Mouse (Mus musculus) forebrain, embryonic 16.5 days (tissue): ENCODE data around the gene Rfx1. TPM values are rescaled to one million over a fixed set of nuclear protein-coding genes. Genes with fewer than 3 reads are reported as not detected.

Experiments
- ATAC-seq: fragments of 200-750 bp; cut with Nextera tagmentation; 2 replicates; pipeline ENCODE4 v1.8.0; 2017; ENCODE audit warnings: mild to moderate bottlenecking, moderate library complexity
- H3K27ac ChIP-seq: fragments of 300-500 bp; sonication (generic); 2 replicates; pipeline ENCODE4 v1.5.1; 2014; ENCODE audit warnings: low read length, control low read depth
- H3K27me3 ChIP-seq: fragments of 300-500 bp; sonication (generic); replicated peaks from 2 replicates; pipeline ENCODE4 v1.6.1; 2014; ENCODE audit warnings: low read length; ENCODE audit not compliant: control insufficient read depth, insufficient read depth
- H3K36me3 ChIP-seq: fragments of 300-500 bp; sonication (generic); 2 replicates; pipeline ENCODE4 v1.6.1; 2014; ENCODE audit not compliant: control insufficient read depth, insufficient read depth
- H3K4me1 ChIP-seq: fragments of 300-500 bp; sonication (generic); replicated peaks from 2 replicates; pipeline ENCODE4 v1.6.1; 2014; ENCODE audit warnings: low read length; ENCODE audit not compliant: control insufficient read depth, insufficient read depth
- H3K4me2 ChIP-seq: fragments of 300-500 bp; sonication (generic); 2 replicates; pipeline ENCODE4 v1.6.1; 2014; ENCODE audit warnings: mild to moderate bottlenecking, low read length, control low read depth
- H3K4me3 ChIP-seq: fragments of 300-500 bp; sonication (generic); replicated peaks from 2 replicates; pipeline ENCODE4 v1.5.1; 2014; ENCODE audit warnings: mild to moderate bottlenecking, low read length, control low read depth
- H3K9ac ChIP-seq: fragments of 300-500 bp; sonication (generic); replicated peaks from 2 replicates; pipeline ENCODE4 v1.6.1; 2014; ENCODE audit warnings: low read depth, low read length, control low read depth
- H3K9me3 ChIP-seq: fragments of 300-500 bp; sonication (generic); 2 replicates; pipeline ENCODE4 v1.6.1; 2016; ENCODE audit warnings: low read length; ENCODE audit not compliant: control insufficient read depth
- WGBS: fragments of 180-500 bp; shearing (Covaris S2); extraction: QIAGEN DNeasy Blood & Tissue Kit; methylation state at CpG from one replicate; pipeline ENCODE4 v1.1.7; 2014; 5-methylcytosine and 5-hydroxymethylcytosine counted together
- polyA plus RNA-seq: library from polyadenylated mRNA; unstranded; fragments of >200 nt; fragmentation: Nextera tagmentation; extraction: Ambion mirVana; gene quantifications from 2 replicates; pipeline ENCODE4 v1.2.1, GENCODE M21; 2015

The Rfx1 gene
- polyA plus RNA-seq, 1 experiment from 2014 or later = 11.3 TPM

DNA sequence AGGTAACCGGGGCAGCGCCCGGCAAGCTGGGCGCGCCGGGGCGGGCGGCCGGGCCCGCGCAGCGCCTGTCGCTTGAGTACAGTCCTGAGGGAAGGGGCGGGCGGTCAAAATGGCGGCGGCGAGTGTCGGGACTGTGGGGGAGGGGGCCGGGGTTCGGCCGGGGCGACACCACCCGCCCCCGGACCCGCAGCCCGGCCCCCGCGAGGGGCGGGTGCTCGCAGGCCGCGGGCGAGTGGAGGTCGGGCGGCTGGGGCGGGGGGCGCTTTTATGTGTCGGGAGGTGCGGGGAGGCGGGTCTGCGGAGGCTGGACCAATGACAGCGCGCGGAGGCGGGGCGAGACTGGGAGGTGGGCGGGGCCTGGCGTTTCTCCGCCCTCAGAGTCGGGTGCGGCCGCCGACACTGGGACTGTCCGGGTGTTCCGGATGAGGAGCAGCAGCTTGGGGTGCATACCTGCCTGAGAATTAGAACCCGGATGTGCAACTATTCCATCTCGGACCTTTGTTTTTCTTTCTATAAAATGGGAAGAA is 476 bp downstream of the Rfx1 start:
- no peaks in the 10 kb centered on the region for H3K36me3 ChIP-seq
- ATAC-seq = peak; percentile 51
- no peaks in the 10 kb centered on the region for H3K27me3 ChIP-seq
- peak overlapping the region; percentile 91 for H3K4me3 ChIP-seq
- peak overlapping the region; percentile 56 for H3K4me2 ChIP-seq
- H3K4me1 ChIP-seq = peaks cover 30% of the 10 kb centered on the region
- H3K9me3 ChIP-seq = no peaks in the 10 kb centered on the region
- peak overlapping the region; percentile 94 for H3K27ac ChIP-seq
- peak overlapping the region; percentile 74 for H3K9ac ChIP-seq
- WGBS = under 1% methylated on average over 53 of the region's 58 CpGs

DNA sequence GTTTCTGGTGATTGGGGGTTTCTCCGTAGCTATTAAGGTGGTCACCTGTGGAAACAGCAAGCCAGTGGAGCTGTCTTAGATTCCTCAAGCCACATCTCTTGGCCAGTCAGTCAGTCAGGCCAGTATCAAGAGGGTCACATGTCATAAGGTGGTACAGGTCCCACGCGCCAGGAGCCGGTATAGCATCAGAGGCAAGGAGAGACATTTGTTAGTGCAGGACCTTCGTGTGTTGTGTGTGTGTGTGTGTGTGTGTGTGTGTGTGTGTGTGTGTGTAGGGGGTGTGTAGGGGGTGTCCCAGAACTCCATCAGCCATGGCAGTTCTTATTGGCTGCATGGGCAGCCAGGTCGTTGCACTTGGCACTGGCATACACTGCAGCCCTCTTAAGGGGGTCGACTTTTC is 1.3 kb downstream of the Rfx1 start:
- Histone ChIP-seq H3K4me3 (peak overlapping the region; percentile 91), H3K4me1 (peaks cover 36% of the 10 kb centered on the region), H3K36me3 (no peaks in the 10 kb centered on the region), H3K27ac (no peak overlapping the region), H3K4me2 (peak overlapping the region; percentile 56), H3K9me3 (no peaks in the 10 kb centered on the region), H3K27me3 (no peaks in the 10 kb centered on the region), H3K9ac (no peak overlapping the region)
- WGBS = 89% methylated on average over 7 of the region's 7 CpGs
- ATAC-seq = no peak

DNA sequence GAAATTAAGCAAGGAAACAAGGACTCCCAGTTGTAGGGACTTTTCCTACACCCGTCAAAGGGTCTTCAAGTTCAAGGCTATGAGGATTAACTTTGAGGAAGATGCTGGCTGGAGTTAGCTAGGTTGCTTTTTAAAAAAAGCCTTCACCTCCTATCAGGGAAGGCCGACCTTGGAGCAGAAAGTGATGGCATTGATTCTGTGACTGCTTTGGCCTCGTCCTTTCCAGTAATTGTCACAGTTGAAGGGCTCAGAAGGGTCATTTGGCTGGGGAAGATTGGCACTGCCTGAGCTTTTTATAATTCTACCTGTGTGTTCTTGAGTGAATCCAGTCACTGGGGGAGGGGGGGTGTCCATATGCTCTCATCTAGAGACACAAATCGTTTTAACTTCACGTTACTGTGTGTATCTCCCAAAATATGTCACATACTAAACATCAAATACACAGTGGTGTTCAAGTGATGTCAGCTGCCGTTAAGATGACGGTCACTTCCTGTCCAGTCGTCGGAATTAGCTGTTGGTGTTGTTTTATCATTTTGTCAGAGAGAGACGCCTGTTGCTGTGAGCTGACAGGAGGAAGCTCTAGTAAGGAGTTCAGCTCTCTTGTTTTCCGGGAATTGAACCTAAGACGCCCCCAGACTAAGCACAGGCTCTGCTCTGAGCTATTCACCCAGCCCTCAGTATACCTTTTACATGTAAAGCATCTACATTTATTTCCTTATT is 1.8 kb downstream of the Rfx1 start:
- H3K36me3 ChIP-seq = no peaks in the 10 kb centered on the region
- H3K4me2 ChIP-seq = no peak overlapping the region
- no peak overlapping the region for H3K4me3 ChIP-seq
- no peak for ATAC-seq
- WGBS = 81% methylated on average over 12 of the region's 12 CpGs
- H3K4me1 ChIP-seq = peaks cover 42% of the 10 kb centered on the region
- H3K27me3 ChIP-seq = no peaks in the 10 kb centered on the region
- no peak overlapping the region for H3K9ac ChIP-seq
- H3K9me3 ChIP-seq = no peaks in the 10 kb centered on the region
- H3K27ac ChIP-seq = no peak overlapping the region

DNA sequence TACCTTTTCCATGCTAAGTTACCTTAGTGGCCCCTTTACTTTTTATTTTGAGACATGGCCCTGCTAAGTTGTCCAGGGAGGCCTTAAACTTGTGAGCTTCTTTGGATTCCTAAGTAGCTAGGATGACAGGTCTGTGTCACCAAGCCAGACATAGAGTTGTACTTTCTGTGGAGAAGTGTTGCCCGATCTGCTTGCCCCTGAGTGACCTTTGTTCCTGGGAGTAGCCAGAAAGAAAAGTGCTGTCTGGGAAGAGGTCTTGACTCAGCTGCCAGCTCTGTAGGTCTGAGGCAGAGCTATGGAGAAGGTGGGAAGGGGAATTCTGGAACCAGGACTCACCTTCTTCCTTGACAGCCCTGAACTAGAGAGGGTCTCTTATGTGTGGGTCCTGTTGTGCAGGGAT is 2.5 kb downstream of the Rfx1 start:
- 59% methylated on average over 1 of the region's 1 CpGs for WGBS
- Histone ChIP-seq H3K9me3 (no peaks in the 10 kb centered on the region), H3K4me1 (peaks cover 47% of the 10 kb centered on the region), H3K4me2 (no peak overlapping the region), H3K27ac (no peak overlapping the region), H3K36me3 (no peaks in the 10 kb centered on the region), H3K4me3 (no peak overlapping the region), H3K9ac (no peak overlapping the region), H3K27me3 (no peaks in the 10 kb centered on the region)
- no peak for ATAC-seq

DNA sequence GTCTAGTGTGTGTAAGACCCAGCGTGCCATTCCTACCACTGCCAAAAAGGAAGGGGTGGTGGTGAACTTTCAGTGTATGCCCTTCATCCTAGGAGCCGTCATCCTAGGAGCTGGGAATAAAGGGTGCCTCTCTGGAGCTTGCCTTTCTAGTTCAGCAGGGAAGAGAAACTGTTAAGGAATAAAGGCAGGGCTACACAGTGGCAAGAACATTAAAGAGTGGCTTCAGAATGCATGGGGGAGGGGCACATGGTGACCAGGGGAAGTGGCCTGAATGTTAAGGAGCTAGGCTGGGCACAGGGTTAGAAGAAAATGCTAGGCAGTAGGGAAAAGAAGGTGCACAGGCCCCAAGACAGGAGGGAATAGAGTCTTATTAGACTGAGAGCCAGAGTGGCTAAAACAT is 3.1 kb downstream of the Rfx1 start:
- H3K27ac ChIP-seq = no peak overlapping the region
- no peak overlapping the region for H3K4me2 ChIP-seq
- H3K4me3 ChIP-seq = no peak overlapping the region
- no peak for ATAC-seq
- H3K36me3 ChIP-seq = no peaks in the 10 kb centered on the region
- WGBS = 31% methylated on average over 2 of the region's 2 CpGs
- H3K27me3 ChIP-seq = no peaks in the 10 kb centered on the region
- H3K4me1 ChIP-seq = peaks cover 47% of the 10 kb centered on the region
- no peaks in the 10 kb centered on the region for H3K9me3 ChIP-seq
- H3K9ac ChIP-seq = no peak overlapping the region

DNA sequence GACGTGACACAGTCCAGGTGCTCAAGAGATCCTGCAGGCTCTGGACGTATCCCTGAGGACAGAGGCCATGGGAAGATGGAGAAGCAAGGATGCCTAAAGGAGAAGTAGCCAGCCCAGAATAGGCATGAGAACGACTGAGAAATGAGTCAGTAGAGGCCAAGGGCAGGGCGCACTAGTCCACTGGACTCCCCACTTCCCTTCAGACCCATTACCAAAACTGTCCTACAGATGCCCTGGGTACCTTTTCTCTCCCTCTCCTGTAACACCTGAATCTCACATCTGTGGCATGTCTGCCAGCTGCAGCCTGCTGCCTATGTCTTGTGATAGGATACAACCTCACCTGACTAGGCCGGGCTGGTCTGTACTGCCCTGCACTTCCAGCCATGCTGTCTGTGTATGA is 3.6 kb downstream of the Rfx1 start:
- Histone ChIP-seq H3K27me3 (no peaks in the 10 kb centered on the region), H3K4me2 (no peak overlapping the region), H3K9ac (no peak overlapping the region), H3K4me1 (peaks cover 47% of the 10 kb centered on the region), H3K27ac (no peak overlapping the region; the same call in 1 of the 2 replicates), H3K4me3 (no peak overlapping the region), H3K9me3 (no peaks in the 10 kb centered on the region), H3K36me3 (0 out of 2 replicates have a peak, but pooled peaks cover 2% of the 10 kb centered on the region)
- ATAC-seq = no peak
- 83% methylated on average over 5 of the region's 5 CpGs for WGBS

DNA sequence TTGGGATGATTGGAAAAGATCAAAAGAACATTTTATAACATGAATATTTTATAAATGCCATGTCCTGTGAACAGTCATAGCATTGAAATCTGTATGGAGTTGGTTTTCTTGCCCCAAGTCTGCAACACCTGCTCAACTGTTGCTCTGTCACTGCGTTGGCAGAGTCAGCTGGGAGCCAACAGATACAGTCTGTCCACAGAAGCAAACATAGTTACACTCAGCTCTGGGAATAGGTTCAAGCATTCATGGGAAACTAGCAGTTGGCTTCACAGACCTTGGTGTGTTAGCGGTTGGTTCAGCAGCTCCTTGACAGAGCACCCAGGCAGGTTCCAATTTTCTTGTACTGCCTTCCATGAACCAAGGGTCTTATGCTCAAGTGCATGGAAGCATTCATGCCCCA is 4.0 kb downstream of the Rfx1 start:
- H3K9ac ChIP-seq = no peak overlapping the region

DNA sequence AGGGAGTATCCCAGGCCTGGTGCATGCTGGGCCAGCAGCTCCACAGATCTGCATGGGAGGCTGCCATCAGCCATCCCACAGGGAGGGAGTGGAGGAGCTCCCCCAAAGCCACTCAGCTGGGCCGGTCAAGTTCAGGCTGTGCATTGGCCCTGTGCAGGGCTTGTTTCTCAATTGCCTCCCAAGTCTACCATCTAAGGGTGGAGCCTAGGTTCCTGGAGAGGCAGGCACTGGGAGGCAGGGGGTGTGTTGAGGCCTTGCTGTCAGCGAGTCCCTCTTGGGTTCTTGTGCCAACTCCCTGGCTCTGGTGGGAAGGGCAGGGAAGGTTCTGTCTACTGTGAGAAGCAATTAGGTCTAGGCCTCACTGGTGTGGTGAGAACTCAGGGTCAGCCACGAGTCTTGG is 5.3 kb downstream of the Rfx1 start:
- H3K4me3 ChIP-seq = no peak overlapping the region
- WGBS = 72% methylated on average over 3 of the region's 3 CpGs

More for the DNA sequence above, 4.0 kb downstream of the Rfx1 start:
- no peak for ATAC-seq
- Histone ChIP-seq H3K36me3 (0 out of 2 replicates have a peak, but pooled peaks cover 2% of the 10 kb centered on the region), H3K4me1 (peaks cover 47% of the 10 kb centered on the region), H3K9me3 (no peaks in the 10 kb centered on the region), H3K27me3 (no peaks in the 10 kb centered on the region), H3K4me2 (no peak overlapping the region), H3K27ac (no peak overlapping the region; the same call in 1 of the 2 replicates), H3K4me3 (no peak overlapping the region)
- 68% methylated on average over 2 of the region's 2 CpGs for WGBS

DNA sequence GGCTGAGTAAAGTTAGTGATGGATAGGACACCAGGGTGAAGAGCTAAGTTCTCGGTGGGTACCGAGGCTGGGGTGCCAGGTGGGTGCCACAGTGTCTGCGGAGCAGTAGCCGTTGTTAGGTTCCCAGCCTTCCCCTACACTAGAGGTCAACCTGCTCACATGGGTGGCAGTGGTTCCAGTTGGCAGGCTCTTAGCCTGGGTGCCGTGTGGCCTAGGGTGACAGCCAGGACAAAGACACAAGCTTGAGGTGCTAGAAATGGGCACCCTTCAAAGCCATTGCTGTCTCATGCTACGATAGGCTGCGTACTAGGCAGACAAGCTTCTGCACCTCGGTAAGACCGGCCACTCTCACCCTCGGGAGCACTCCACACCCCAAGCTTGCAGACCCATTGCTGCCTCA is 5.7 kb downstream of the Rfx1 start:
- Histone ChIP-seq H3K27me3 (no peaks in the 10 kb centered on the region), H3K9ac (no peak overlapping the region), H3K9me3 (no peaks in the 10 kb centered on the region), H3K4me2 (no peak overlapping the region), H3K4me3 (no peak overlapping the region), H3K36me3 (0 out of 2 replicates have a peak, but pooled peaks cover 2% of the 10 kb centered on the region), H3K4me1 (peaks cover 47% of the 10 kb centered on the region), H3K27ac (peak overlapping the region; percentile 26)
- WGBS = 87% methylated on average over 10 of the region's 10 CpGs
- no peak for ATAC-seq

More for the DNA sequence above, 5.3 kb downstream of the Rfx1 start:
- Histone ChIP-seq H3K4me2 (no peak overlapping the region), H3K27ac (no peak overlapping the region), H3K36me3 (0 out of 2 replicates have a peak, but pooled peaks cover 2% of the 10 kb centered on the region), H3K4me1 (peaks cover 47% of the 10 kb centered on the region), H3K9me3 (no peaks in the 10 kb centered on the region), H3K9ac (no peak overlapping the region), H3K27me3 (no peaks in the 10 kb centered on the region)
- ATAC-seq = no peak
